Mouse (Mus musculus): ENCODE results near the gene Olfm2. TPM values are rescaled to one million over a fixed set of nuclear protein-coding genes. Genes with fewer than 3 reads are reported as not detected.

The Olfm2 gene
- polyA plus RNA-seq (2015; fragmentation: Nextera tagmentation; extraction: Ambion mirVana): 2.3 and 2.5 TPM in 2 replicates

DNA sequence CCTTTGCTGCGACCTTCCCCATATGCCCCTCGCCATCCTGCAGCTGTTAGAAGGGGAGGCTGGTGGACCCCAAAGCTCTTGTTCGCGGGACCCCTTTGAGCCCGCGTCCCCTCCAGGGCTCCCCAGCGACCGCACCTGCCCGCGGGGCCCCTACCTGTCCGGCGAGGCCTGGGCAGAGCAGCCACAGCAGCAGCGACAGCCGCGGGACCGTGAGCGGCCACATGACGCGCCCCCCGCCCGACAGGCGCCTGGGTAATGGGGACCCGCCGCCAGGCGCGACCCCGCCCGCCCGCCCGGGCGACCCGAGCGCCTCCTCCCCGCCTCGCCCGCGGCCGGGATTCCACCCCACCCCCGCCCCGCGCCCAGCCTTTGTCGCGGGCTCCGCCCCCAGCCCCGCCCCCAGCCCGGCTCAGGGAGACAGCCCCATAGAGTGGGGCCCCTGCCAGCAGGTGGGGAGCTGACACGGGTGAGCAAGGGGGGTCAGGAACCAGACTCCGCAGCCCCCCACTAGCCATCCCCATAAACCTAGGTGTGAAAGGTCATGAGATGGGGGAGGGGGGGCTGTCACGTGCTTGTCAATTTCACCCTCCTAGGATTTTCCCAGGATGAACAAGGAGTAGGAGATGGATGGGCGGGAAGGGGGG, at the start of gene Olfm2:
Olfm2 (minus strand) TSS at position 333 of the 644 bp plus-strand sequence.
- TF ChIP-seq EP300 (optimal IDR thresholded peaks at IDR 0.05): no peak
- TF ChIP-seq CTCF (IDR thresholded peaks at IDR 0.05; ENCODE audit: low read depth): no peak
- Histone ChIP-seq H3K9ac (ENCODE audit: low read length) (peak within 1 kb of the TSS; percentile 41), H3K27me3 (ENCODE audit: control insufficient read depth, insufficient read depth, low read length) (peaks cover 2% of the 10 kb centered on the region; the same call in 1 of the 2 replicates), H3K4me3 (ENCODE audit: low read depth, low read length) (peak within 1 kb of the TSS; percentile 40), H3K9me3 (ENCODE audit: control insufficient read depth, low read length) (no peaks in the 10 kb centered on the region), H3K36me3 (ENCODE audit: control insufficient read depth, insufficient read depth, low read length) (no peaks in the 10 kb centered on the region), H3K4me2 (replicated peaks; ENCODE audit: low read depth) (peak within 1 kb of the TSS; percentile 65), H3K4me1 (replicated peaks; ENCODE audit: control insufficient read depth, insufficient read depth) (no peaks in the 10 kb centered on the region), H3K27ac (replicated peaks) (no peak within 1 kb of the TSS)
- 0% methylated on average over 19 of the region's 50 CpGs for WGBS
- DNase-seq (ENCODE audit: low spot score) (peak; percentile 60), ATAC-seq (ENCODE audit: low FRiP score, low TSS enrichment) (peak; percentile 45)

DNA sequence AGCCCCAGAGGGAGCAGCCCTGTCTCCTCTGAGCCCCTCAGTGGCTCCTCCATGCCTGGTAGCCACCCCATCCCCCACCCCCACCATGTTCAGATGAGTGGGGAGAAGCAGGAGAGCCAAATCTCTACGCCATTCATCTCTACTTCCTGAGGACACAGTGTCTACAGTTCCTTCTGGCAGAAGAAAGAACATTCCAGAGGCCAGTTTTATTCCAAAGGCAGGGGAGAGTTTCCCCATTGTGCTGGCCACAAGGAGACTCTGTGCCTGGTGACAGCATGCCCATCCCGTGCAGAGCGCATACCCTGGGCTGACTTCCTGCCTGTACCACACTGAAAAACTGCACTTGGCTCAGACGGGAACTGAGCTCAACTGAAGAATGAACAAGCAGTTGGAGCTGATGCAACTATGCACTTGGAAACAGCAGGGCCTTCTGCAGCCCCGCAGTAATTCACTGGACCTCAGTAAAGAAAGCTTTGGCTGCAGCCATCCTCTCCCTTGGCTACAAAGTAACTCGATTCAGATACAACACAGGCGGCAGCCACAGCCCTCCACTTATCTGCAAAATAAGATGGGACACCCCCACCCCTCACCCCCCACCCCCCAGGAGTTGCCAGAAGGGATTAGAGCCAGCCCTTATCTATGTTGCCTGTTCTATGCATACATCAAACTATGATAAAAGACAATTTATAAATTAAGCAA, 48.1 kb upstream of the Olfm2 start:
- TF ChIP-seq CTCF (IDR thresholded peaks at IDR 0.05; ENCODE audit: low read depth) (0 out of 2 replicates have a peak, but pooled peaks have one; percentile 2), EP300 (optimal IDR thresholded peaks at IDR 0.05) (no peak)
- Histone ChIP-seq H3K4me1 (replicated peaks; ENCODE audit: control insufficient read depth, insufficient read depth) (no peaks in the 10 kb centered on the region), H3K4me3 (ENCODE audit: low read depth, low read length) (no peak overlapping the region), H3K27me3 (ENCODE audit: control insufficient read depth, insufficient read depth, low read length) (no peaks in the 10 kb centered on the region), H3K9me3 (ENCODE audit: control insufficient read depth, low read length) (no peaks in the 10 kb centered on the region), H3K27ac (replicated peaks) (peak overlapping the region; percentile 67), H3K9ac (ENCODE audit: low read length) (no peak overlapping the region), H3K4me2 (replicated peaks; ENCODE audit: low read depth) (no peak overlapping the region), H3K36me3 (ENCODE audit: control insufficient read depth, insufficient read depth, low read length) (no peaks in the 10 kb centered on the region)
- DNase-seq (ENCODE audit: low spot score) (peak; percentile 20), ATAC-seq (ENCODE audit: low FRiP score, low TSS enrichment) (peak; percentile 71; the same call in 1 of the 2 replicates)
- WGBS: 15% methylated on average over 7 of the region's 7 CpGs

DNA sequence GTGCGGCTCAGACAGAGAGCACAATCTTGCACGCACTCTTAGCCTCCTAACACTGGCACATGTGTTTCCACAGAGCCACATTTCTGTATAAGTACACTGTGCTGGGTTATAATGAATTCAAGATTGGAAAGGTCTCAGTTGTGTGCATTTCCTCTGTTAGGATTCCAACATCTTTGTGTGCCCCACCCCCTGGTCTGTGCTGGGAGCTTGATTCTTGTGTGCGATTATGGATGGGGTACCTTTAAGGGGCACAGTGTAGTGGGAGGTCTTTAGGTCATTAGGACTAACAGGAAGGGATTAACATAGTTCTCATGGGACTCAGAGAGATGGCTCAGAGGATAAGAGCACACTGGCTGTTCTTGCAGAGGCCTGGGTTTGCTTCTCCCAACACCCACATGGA, 44.2 kb upstream of the Olfm2 start:
- H3K27ac ChIP-seq (replicated peaks): no peak overlapping the region
- TF ChIP-seq CTCF (IDR thresholded peaks at IDR 0.05; ENCODE audit: low read depth): no peak
- no peak for TF ChIP-seq EP300 (optimal IDR thresholded peaks at IDR 0.05)
- 50% methylated on average over 3 of the region's 3 CpGs for WGBS
- H3K27me3 ChIP-seq (ENCODE audit: control insufficient read depth, insufficient read depth, low read length): no peaks in the 10 kb centered on the region
- ATAC-seq (ENCODE audit: low FRiP score, low TSS enrichment) (no peak), DNase-seq (ENCODE audit: low spot score) (no peak)
- H3K9me3 ChIP-seq (ENCODE audit: control insufficient read depth, low read length): no peaks in the 10 kb centered on the region
- H3K36me3 ChIP-seq (ENCODE audit: control insufficient read depth, insufficient read depth, low read length): no peaks in the 10 kb centered on the region
- no peak overlapping the region for H3K4me3 ChIP-seq (ENCODE audit: low read depth, low read length)
- H3K4me2 ChIP-seq (replicated peaks; ENCODE audit: low read depth): no peak overlapping the region
- no peak overlapping the region for H3K9ac ChIP-seq (ENCODE audit: low read length)
- H3K4me1 ChIP-seq (replicated peaks; ENCODE audit: control insufficient read depth, insufficient read depth): no peaks in the 10 kb centered on the region

DNA sequence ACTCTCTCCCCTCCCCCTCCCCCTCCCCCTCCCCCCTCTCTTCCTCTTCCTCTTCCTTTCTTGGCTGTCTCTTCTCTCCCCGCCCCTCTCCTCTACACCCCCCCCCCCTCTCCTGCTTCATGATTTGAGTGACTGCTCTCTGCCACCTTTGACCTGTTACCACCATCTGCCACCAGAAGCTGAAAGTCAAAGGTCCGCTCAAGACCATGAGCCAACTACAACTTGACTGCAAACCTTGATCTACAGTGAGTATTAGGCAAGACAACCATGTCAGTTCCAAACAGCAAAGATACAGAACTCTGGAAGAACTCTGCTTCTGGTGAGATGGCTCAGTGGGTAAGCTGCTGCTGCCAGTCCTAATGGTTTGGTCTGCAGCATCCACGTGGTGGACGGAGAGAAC, 43.5 kb upstream of the Olfm2 start:
- no peak for TF ChIP-seq CTCF (IDR thresholded peaks at IDR 0.05; ENCODE audit: low read depth)
- TF ChIP-seq EP300 (optimal IDR thresholded peaks at IDR 0.05): no peak
- no peak for DNase-seq (ENCODE audit: low spot score)
- no peaks in the 10 kb centered on the region for H3K4me1 ChIP-seq (replicated peaks; ENCODE audit: control insufficient read depth, insufficient read depth)
- H3K4me2 ChIP-seq (replicated peaks; ENCODE audit: low read depth): no peak overlapping the region
- H3K9me3 ChIP-seq (ENCODE audit: control insufficient read depth, low read length): no peaks in the 10 kb centered on the region
- H3K27me3 ChIP-seq (ENCODE audit: control insufficient read depth, insufficient read depth, low read length): no peaks in the 10 kb centered on the region
- no peak for ATAC-seq (ENCODE audit: low FRiP score, low TSS enrichment)
- H3K36me3 ChIP-seq (ENCODE audit: control insufficient read depth, insufficient read depth, low read length): no peaks in the 10 kb centered on the region
- no peak overlapping the region for H3K4me3 ChIP-seq (ENCODE audit: low read depth, low read length)
- no peak overlapping the region for H3K9ac ChIP-seq (ENCODE audit: low read length)
- 77% methylated on average over 3 of the region's 4 CpGs for WGBS
- no peak overlapping the region for H3K27ac ChIP-seq (replicated peaks)

DNA sequence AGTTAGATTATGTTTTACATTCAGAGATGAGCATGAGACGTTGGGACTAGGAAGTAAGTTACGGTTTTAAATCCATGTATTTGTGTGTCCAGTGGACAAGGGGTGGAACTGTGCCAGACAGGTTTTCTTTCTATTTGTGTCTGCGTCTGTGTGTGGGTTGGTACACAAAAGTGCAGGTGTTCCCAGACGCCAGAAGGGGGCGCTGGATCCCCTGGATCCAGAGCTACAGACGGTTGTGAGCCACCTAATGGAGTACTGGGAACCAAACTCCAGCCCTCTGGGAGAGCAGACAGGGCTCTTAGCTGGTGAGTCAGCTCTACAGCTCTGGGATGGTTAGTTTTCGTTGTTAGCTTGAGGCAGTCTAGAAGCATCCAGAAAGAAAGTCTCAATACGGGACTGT, 41.8 kb upstream of the Olfm2 start:
- DNase-seq (ENCODE audit: low spot score): no peak
- Histone ChIP-seq H3K9ac (ENCODE audit: low read length) (no peak overlapping the region), H3K36me3 (ENCODE audit: control insufficient read depth, insufficient read depth, low read length) (no peaks in the 10 kb centered on the region), H3K27me3 (ENCODE audit: control insufficient read depth, insufficient read depth, low read length) (no peaks in the 10 kb centered on the region), H3K4me1 (replicated peaks; ENCODE audit: control insufficient read depth, insufficient read depth) (no peaks in the 10 kb centered on the region), H3K4me2 (replicated peaks; ENCODE audit: low read depth) (no peak overlapping the region), H3K4me3 (ENCODE audit: low read depth, low read length) (no peak overlapping the region), H3K9me3 (ENCODE audit: control insufficient read depth, low read length) (no peaks in the 10 kb centered on the region), H3K27ac (replicated peaks) (no peak overlapping the region)
- TF ChIP-seq EP300 (optimal IDR thresholded peaks at IDR 0.05): no peak
- no peak for TF ChIP-seq CTCF (IDR thresholded peaks at IDR 0.05; ENCODE audit: low read depth)
- WGBS: 69% methylated on average over 8 of the region's 8 CpGs
- ATAC-seq (ENCODE audit: low FRiP score, low TSS enrichment): no peak

DNA sequence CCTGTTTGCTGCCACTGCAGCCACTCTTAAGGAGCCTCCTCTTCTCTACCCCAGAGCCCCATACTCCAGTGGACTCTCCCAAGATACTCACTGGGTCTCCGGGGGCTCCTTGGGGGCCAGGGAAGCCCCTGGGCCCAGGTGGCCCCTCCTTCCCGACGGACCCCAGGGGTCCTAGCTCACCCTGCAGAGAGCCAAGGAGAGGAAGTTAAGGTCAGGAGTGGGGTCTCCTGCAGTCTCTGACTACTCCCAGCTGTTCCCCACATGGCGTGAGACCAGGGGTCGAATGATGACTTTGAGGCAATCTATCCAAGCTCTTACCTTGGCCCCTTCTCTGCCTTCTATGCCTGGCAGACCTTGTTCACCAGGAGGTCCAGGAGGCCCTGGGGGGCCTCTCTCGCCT, 38.9 kb upstream of the Olfm2 start:
- TF ChIP-seq EP300 (optimal IDR thresholded peaks at IDR 0.05) (no peak), CTCF (IDR thresholded peaks at IDR 0.05; ENCODE audit: low read depth) (no peak)
- ATAC-seq (ENCODE audit: low FRiP score, low TSS enrichment) (peak; percentile 5; the same call in 1 of the 2 replicates), DNase-seq (ENCODE audit: low spot score) (no peak)
- Histone ChIP-seq H3K27ac (replicated peaks) (no peak overlapping the region), H3K27me3 (ENCODE audit: control insufficient read depth, insufficient read depth, low read length) (no peaks in the 10 kb centered on the region), H3K4me3 (ENCODE audit: low read depth, low read length) (no peak overlapping the region), H3K9me3 (ENCODE audit: control insufficient read depth, low read length) (no peaks in the 10 kb centered on the region), H3K4me1 (replicated peaks; ENCODE audit: control insufficient read depth, insufficient read depth) (no peaks in the 10 kb centered on the region), H3K9ac (ENCODE audit: low read length) (no peak overlapping the region), H3K4me2 (replicated peaks; ENCODE audit: low read depth) (no peak overlapping the region), H3K36me3 (ENCODE audit: control insufficient read depth, insufficient read depth, low read length) (no peaks in the 10 kb centered on the region)
- 51% methylated on average over 6 of the region's 6 CpGs for WGBS

All from stomach, postnatal 0 days (tissue).